Mouse (Mus musculus) E14TG2a.4 (cell line): ENCODE results near the gene Stxbp1.

ENCODE experiments used
- H3K27me3 ChIP-seq: 2 replicates; pipeline ENCODE4 v1.6.1; 2014; ENCODE audit warnings: low read length, control low read depth; ENCODE audit not compliant: insufficient read depth
- H3K36me3 ChIP-seq: 2 replicates; pipeline ENCODE4 v1.6.1; 2014; ENCODE audit warnings: low read length, control low read depth; ENCODE audit not compliant: insufficient read depth
- H3K4me1 ChIP-seq: replicated peaks from 2 replicates; pipeline ENCODE4 v1.6.1; 2014; ENCODE audit warnings: low read depth, low read length, control low read depth
- H3K4me3 ChIP-seq: replicated peaks from 2 replicates; pipeline ENCODE4 v1.5.1; 2014; ENCODE audit warnings: mild to moderate bottlenecking, low read length
- H3K9me3 ChIP-seq: 2 replicates; pipeline ENCODE4 v1.6.1; 2014; ENCODE audit warnings: low read length, control low read depth
- CTCF ChIP-seq: conservative IDR thresholded peaks from 2 replicates; pipeline ENCODE4 v1.5.1; 2014; ENCODE audit warnings: low read length
- NANOG ChIP-seq: IDR thresholded peaks from 2 replicates; pipeline ENCODE4 v1.6.1; 2014; ENCODE audit warnings: borderline replicate concordance, low read length, mixed read lengths
- POU5F1 ChIP-seq: IDR thresholded peaks from 2 replicates; pipeline ENCODE4 v1.6.1; 2014; ENCODE audit warnings: low read length, borderline replicate concordance

Stxbp1 gene

GRCm38 (mm10) chr2:32841099-32841498 lies 5.9 kb downstream of the Stxbp1 start:
- no peaks in the 10 kb centered on the region for H3K9me3 ChIP-seq
- no peak overlapping the region for H3K4me3 ChIP-seq
- TF ChIP-seq CTCF: no peak
- no peak for TF ChIP-seq POU5F1
- TF ChIP-seq NANOG: no peak
- peaks cover 12% of the 10 kb centered on the region for H3K27me3 ChIP-seq
- H3K36me3 ChIP-seq: no peaks in the 10 kb centered on the region
- H3K4me1 ChIP-seq: peaks cover 44% of the 10 kb centered on the region

- H3K4me1 ChIP-seq: peaks cover 44% of the 10 kb centered on the region
- H3K36me3 ChIP-seq: no peaks in the 10 kb centered on the region
- no peaks in the 10 kb centered on the region for H3K27me3 ChIP-seq
- H3K4me3 ChIP-seq: no peak overlapping the region
- no peaks in the 10 kb centered on the region for H3K9me3 ChIP-seq
- TF ChIP-seq NANOG (no peak), CTCF (no peak)
Observed at GRCm38 (mm10) chr2:32839261-32839660, 7.8 kb downstream of the Stxbp1 start.

GRCm38 (mm10) chr2:32838147-32838884 lies 8.7 kb downstream of the Stxbp1 start:
- Histone ChIP-seq H3K36me3 (no peaks in the 10 kb centered on the region), H3K4me3 (no peak overlapping the region), H3K9me3 (no peaks in the 10 kb centered on the region), H3K27me3 (no peaks in the 10 kb centered on the region), H3K4me1 (peaks cover 41% of the 10 kb centered on the region)
- no peak for TF ChIP-seq NANOG
- no peak for TF ChIP-seq CTCF
- TF ChIP-seq POU5F1: no peak

- Histone ChIP-seq H3K4me1 (peaks cover 34% of the 10 kb centered on the region), H3K27me3 (no peaks in the 10 kb centered on the region), H3K9me3 (no peaks in the 10 kb centered on the region), H3K36me3 (no peaks in the 10 kb centered on the region), H3K4me3 (no peak overlapping the region)
- no peak for TF ChIP-seq NANOG
Observed at GRCm38 (mm10) chr2:32835588-32835987, 11.5 kb downstream of the Stxbp1 start.

GRCm38 (mm10) chr2:32834496-32834895 lies 12.5 kb downstream of the Stxbp1 start:
- H3K4me1 ChIP-seq: peaks cover 34% of the 10 kb centered on the region

GRCm38 (mm10) chr2:32828979-32829676 lies 17.9 kb downstream of the Stxbp1 start:
- Histone ChIP-seq H3K9me3 (no peaks in the 10 kb centered on the region), H3K4me3 (no peak overlapping the region), H3K4me1 (peaks cover 8% of the 10 kb centered on the region), H3K36me3 (no peaks in the 10 kb centered on the region), H3K27me3 (no peaks in the 10 kb centered on the region)
- TF ChIP-seq NANOG (no peak), POU5F1 (no peak), CTCF (no peak)

More at GRCm38 (mm10) chr2:32834496-32834895, 12.5 kb downstream of the Stxbp1 start:
- no peaks in the 10 kb centered on the region for H3K36me3 ChIP-seq
- H3K9me3 ChIP-seq: no peaks in the 10 kb centered on the region
- no peak overlapping the region for H3K4me3 ChIP-seq
- TF ChIP-seq NANOG: no peak
- no peak for TF ChIP-seq CTCF
- no peak for TF ChIP-seq POU5F1
- H3K27me3 ChIP-seq: no peaks in the 10 kb centered on the region

GRCm38 (mm10) chr2:32825796-32826195 lies 21.2 kb downstream of the Stxbp1 start:
- H3K27me3 ChIP-seq: no peaks in the 10 kb centered on the region
- TF ChIP-seq CTCF (no peak), POU5F1 (no peak), NANOG (no peak)
- H3K4me1 ChIP-seq: 0 out of 2 replicates have a peak, but pooled peaks cover 6% of the 10 kb centered on the region
- no peak overlapping the region for H3K4me3 ChIP-seq
- H3K36me3 ChIP-seq: no peaks in the 10 kb centered on the region
- H3K9me3 ChIP-seq: no peaks in the 10 kb centered on the region

- H3K36me3 ChIP-seq: no peaks in the 10 kb centered on the region
- no peak overlapping the region for H3K4me3 ChIP-seq
- H3K27me3 ChIP-seq: no peaks in the 10 kb centered on the region
- TF ChIP-seq POU5F1 (no peak), NANOG (no peak), CTCF (no peak)
- no peaks in the 10 kb centered on the region for H3K9me3 ChIP-seq
- 0 out of 2 replicates have a peak, but pooled peaks cover 8% of the 10 kb centered on the region for H3K4me1 ChIP-seq
Observed at GRCm38 (mm10) chr2:32824778-32825177, 22.3 kb downstream of the Stxbp1 start.

- TF ChIP-seq POU5F1: no peak
- no peak for TF ChIP-seq CTCF
- no peak for TF ChIP-seq NANOG
- H3K9me3 ChIP-seq: no peaks in the 10 kb centered on the region
- no peak overlapping the region for H3K4me3 ChIP-seq
- no peaks in the 10 kb centered on the region for H3K36me3 ChIP-seq
- 0 out of 2 replicates have a peak, but pooled peaks cover 11% of the 10 kb centered on the region for H3K4me1 ChIP-seq
- H3K27me3 ChIP-seq: no peaks in the 10 kb centered on the region
Observed at GRCm38 (mm10) chr2:32824181-32824580, 22.9 kb downstream of the Stxbp1 start.
